ENCODE assay signal across 13 mouse cellular contexts in the genomic region with DNA sequence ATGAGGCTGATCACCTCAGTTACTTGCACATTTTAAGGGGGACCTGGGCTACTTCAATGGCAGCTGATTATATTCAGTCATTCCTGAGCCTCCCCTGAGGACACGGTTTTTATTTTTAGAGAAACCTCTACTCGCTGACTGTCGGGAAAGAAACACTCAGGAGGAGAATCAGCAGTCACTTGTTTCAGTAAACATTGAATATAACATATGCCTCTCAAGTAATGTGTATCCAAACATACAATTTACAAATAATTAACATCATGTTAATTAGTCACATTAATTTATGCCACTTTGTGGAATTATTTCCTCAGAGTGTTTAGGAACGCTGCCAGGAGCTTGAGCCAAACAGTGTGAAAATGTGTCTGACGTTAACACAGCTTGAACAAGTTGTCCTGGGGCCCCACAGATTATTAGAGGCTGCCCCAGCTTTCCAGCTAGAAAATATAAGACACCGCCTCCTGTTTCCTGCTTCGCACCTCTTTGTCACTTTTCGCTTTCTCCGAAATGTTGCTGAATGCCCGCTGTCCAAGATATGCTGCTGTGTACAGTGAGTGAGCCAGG.
A peak's percentile ranks its signal among the peaks of the same experiment; 100 is the strongest.
DNase-seq lines count a peak whose midpoint lies in the region; ATAC-seq and TF ChIP-seq lines count a peak whose summit lies in the region.
"Had no signal": no experiment of that assay in that cellular context is flagged by ENCODE, and none has a peak within 500 bp of the region (broad histone marks: within the 10 kb centered on the region; RNA-seq: fewer than 3 reads in every experiment).

No protein-coding gene starts in this region.

- H3K4me2 ChIP-seq in forebrain, embryonic 13.5 days = no peak overlapping the region
- H3K4me2 ChIP-seq in forebrain, embryonic 12.5 days = no peak overlapping the region
- no peak overlapping the region for H3K4me2 ChIP-seq in kidney, embryonic 15.5 days
- no peak overlapping the region for H3K4me2 ChIP-seq in kidney, embryonic 14.5 days (replicated peaks; ENCODE audit: low read depth, low read length)
- no peak overlapping the region for H3K4me2 ChIP-seq in midbrain, embryonic 16.5 days (ENCODE audit: low read length)
- no peak overlapping the region for H3K4me2 ChIP-seq in midbrain, embryonic 11.5 days
- H3K4me2 ChIP-seq in midbrain, postnatal 0 days (ENCODE audit: low read depth, low read length, poor library complexity, severe bottlenecking) = no peak overlapping the region
- H3K4me2 ChIP-seq: embryonic facial prominence, embryonic 15.5 days had no signal

- H3K27ac ChIP-seq in forebrain, embryonic 13.5 days = no peak overlapping the region
- H3K27ac ChIP-seq in forebrain, embryonic 12.5 days = no peak overlapping the region
- peak overlapping the region; percentile 62 for H3K27ac ChIP-seq in kidney, embryonic 15.5 days
- H3K27ac ChIP-seq in kidney, embryonic 14.5 days (ENCODE audit: low read depth, low read length) = no peak overlapping the region
- H3K27ac ChIP-seq in midbrain, embryonic 16.5 days (ENCODE audit: low read length) = peak overlapping the region; percentile 32; the same call in 1 of the 2 replicates
- H3K27ac ChIP-seq in midbrain, embryonic 11.5 days (ENCODE audit: low read depth, low read length) = no peak overlapping the region
- no peak overlapping the region for H3K27ac ChIP-seq in midbrain, postnatal 0 days (ENCODE audit: low read depth, low read length)
- H3K27ac ChIP-seq: embryonic facial prominence, embryonic 15.5 days had no signal

- H3K9ac ChIP-seq in forebrain, embryonic 13.5 days = no peak overlapping the region
- no peak overlapping the region for H3K9ac ChIP-seq in forebrain, embryonic 12.5 days
- no peak overlapping the region for H3K9ac ChIP-seq in kidney, embryonic 15.5 days
- H3K9ac ChIP-seq in kidney, embryonic 14.5 days (ENCODE audit: low read depth, low read length) = no peak overlapping the region
- H3K9ac ChIP-seq in midbrain, embryonic 16.5 days (ENCODE audit: low read depth, low read length) = no peak overlapping the region
- no peak overlapping the region for H3K9ac ChIP-seq in midbrain, embryonic 11.5 days (ENCODE audit: low read length)
- no peak overlapping the region for H3K9ac ChIP-seq in midbrain, postnatal 0 days (replicated peaks; ENCODE audit: low read length, poor library complexity, severe bottlenecking)
- H3K9ac ChIP-seq: embryonic facial prominence, embryonic 15.5 days had no signal

- TF ChIP-seq CTCF in midbrain, postnatal 0 days (IDR thresholded peaks at IDR 0.05) = no peak

- H3K36me3 ChIP-seq in forebrain, embryonic 13.5 days (ENCODE audit: poor library complexity, severe bottlenecking) = no peaks in the 10 kb centered on the region
- no peaks in the 10 kb centered on the region for H3K36me3 ChIP-seq in forebrain, embryonic 12.5 days (replicated peaks)
- H3K36me3 ChIP-seq in kidney, embryonic 15.5 days = no peaks in the 10 kb centered on the region
- no peaks in the 10 kb centered on the region for H3K36me3 ChIP-seq in kidney, embryonic 14.5 days (ENCODE audit: control insufficient read depth, insufficient read depth, low read length)
- no peaks in the 10 kb centered on the region for H3K36me3 ChIP-seq in midbrain, embryonic 16.5 days (ENCODE audit: control insufficient read depth, insufficient read depth, low read length)
- H3K36me3 ChIP-seq in midbrain, embryonic 11.5 days (ENCODE audit: control insufficient read depth, insufficient read depth, low read length) = no peaks in the 10 kb centered on the region
- H3K36me3 ChIP-seq in midbrain, postnatal 0 days (ENCODE audit: insufficient read depth, low read length) = no peaks in the 10 kb centered on the region
- H3K36me3 ChIP-seq: embryonic facial prominence, embryonic 15.5 days had no signal

- peaks cover 8% of the 10 kb centered on the region for H3K4me1 ChIP-seq in forebrain, embryonic 13.5 days
- no peaks in the 10 kb centered on the region for H3K4me1 ChIP-seq in forebrain, embryonic 12.5 days
- peaks cover 17% of the 10 kb centered on the region for H3K4me1 ChIP-seq in kidney, embryonic 15.5 days
- H3K4me1 ChIP-seq in kidney, embryonic 14.5 days (ENCODE audit: control insufficient read depth, insufficient read depth, low read length) = no peaks in the 10 kb centered on the region
- H3K4me1 ChIP-seq in midbrain, embryonic 16.5 days (ENCODE audit: control insufficient read depth, insufficient read depth, low read length) = peaks cover 10% of the 10 kb centered on the region
- H3K4me1 ChIP-seq in midbrain, embryonic 11.5 days (ENCODE audit: control insufficient read depth, insufficient read depth, low read length) = no peaks in the 10 kb centered on the region
- peaks cover 6% of the 10 kb centered on the region; the same call in 1 of the 2 replicates for H3K4me1 ChIP-seq in midbrain, postnatal 0 days (ENCODE audit: insufficient read depth, low read length)

- H3K27me3 ChIP-seq in forebrain, embryonic 13.5 days = 0 out of 2 replicates have a peak, but pooled peaks cover 7% of the 10 kb centered on the region
- H3K27me3 ChIP-seq in forebrain, embryonic 12.5 days = no peaks in the 10 kb centered on the region
- H3K27me3 ChIP-seq in kidney, embryonic 15.5 days = no peaks in the 10 kb centered on the region
- H3K27me3 ChIP-seq in kidney, embryonic 14.5 days (ENCODE audit: control insufficient read depth, insufficient read depth, low read length) = no peaks in the 10 kb centered on the region
- H3K27me3 ChIP-seq in midbrain, embryonic 16.5 days (ENCODE audit: control insufficient read depth, insufficient read depth, low read depth, low read length) = no peaks in the 10 kb centered on the region
- no peaks in the 10 kb centered on the region for H3K27me3 ChIP-seq in midbrain, embryonic 11.5 days (ENCODE audit: control insufficient read depth, insufficient read depth, low read length)
- no peaks in the 10 kb centered on the region for H3K27me3 ChIP-seq in midbrain, postnatal 0 days (ENCODE audit: insufficient read depth, low read length)
- H3K27me3 ChIP-seq: embryonic facial prominence, embryonic 15.5 days; megakaryocyte, embryonic 14.5 days had no signal

- DNase-seq in midbrain, embryonic 11.5 days (ENCODE audit: low spot score, missing footprints) = no peak
- DNase-seq in midbrain, postnatal 0 days (ENCODE audit: low spot score) = peak; percentile 67
- DNase-seq: adrenal gland, postnatal 10 days; heart, postnatal 14 days; lung, adult 2 months had no signal

- ATAC-seq in forebrain, embryonic 13.5 days = peak; percentile 89
- ATAC-seq in forebrain, embryonic 12.5 days (ENCODE audit: low FRiP score) = no peak; the same call in 1 of the 2 replicates
- ATAC-seq in kidney, embryonic 15.5 days (replicated peaks; ENCODE audit: low FRiP score) = no peak
- no peak for ATAC-seq in kidney, embryonic 14.5 days (ENCODE audit: low FRiP score, low TSS enrichment)
- no peak; the same call in 1 of the 2 replicates for ATAC-seq in midbrain, embryonic 16.5 days
- no peak for ATAC-seq in midbrain, embryonic 11.5 days (ENCODE audit: low FRiP score)
- no peak; the same call in 1 of the 2 replicates for ATAC-seq in midbrain, postnatal 0 days (ENCODE audit: low FRiP score)
- ATAC-seq in frontal cortex, adult (ENCODE audit: low TSS enrichment) = no peak

- H3K9me3 ChIP-seq in forebrain, embryonic 13.5 days (replicated peaks) = no peaks in the 10 kb centered on the region
- H3K9me3 ChIP-seq in forebrain, embryonic 12.5 days = no peaks in the 10 kb centered on the region
- H3K9me3 ChIP-seq in kidney, embryonic 15.5 days (replicated peaks) = no peaks in the 10 kb centered on the region
- H3K9me3 ChIP-seq in kidney, embryonic 14.5 days (ENCODE audit: control insufficient read depth, low read length) = no peaks in the 10 kb centered on the region
- H3K9me3 ChIP-seq in midbrain, embryonic 16.5 days (replicated peaks; ENCODE audit: control insufficient read depth, low read length, poor library complexity, severe bottlenecking) = no peaks in the 10 kb centered on the region
- H3K9me3 ChIP-seq in midbrain, embryonic 11.5 days (ENCODE audit: control insufficient read depth, low read length) = no peaks in the 10 kb centered on the region
- no peaks in the 10 kb centered on the region for H3K9me3 ChIP-seq in midbrain, postnatal 0 days (ENCODE audit: low read length)
- H3K9me3 ChIP-seq: embryonic facial prominence, embryonic 15.5 days had no signal

- WGBS in forebrain, embryonic 13.5 days = 53% methylated on average over 10 of the region's 10 CpGs
- WGBS in forebrain, embryonic 12.5 days = 65% methylated on average over 10 of the region's 10 CpGs
- WGBS in kidney, embryonic 15.5 days = 59% methylated on average over 10 of the region's 10 CpGs
- WGBS in kidney, embryonic 14.5 days = 60% methylated on average over 10 of the region's 10 CpGs
- WGBS in midbrain, embryonic 16.5 days = 56% methylated on average over 10 of the region's 10 CpGs
- WGBS in midbrain, embryonic 11.5 days = 81% methylated on average over 10 of the region's 10 CpGs
- WGBS in midbrain, postnatal 0 days = 51% methylated on average over 10 of the region's 10 CpGs

- no peak overlapping the region for H3K4me3 ChIP-seq in forebrain, embryonic 13.5 days
- no peak overlapping the region for H3K4me3 ChIP-seq in forebrain, embryonic 12.5 days (replicated peaks)
- no peak overlapping the region for H3K4me3 ChIP-seq in kidney, embryonic 15.5 days (replicated peaks)
- no peak overlapping the region for H3K4me3 ChIP-seq in kidney, embryonic 14.5 days (ENCODE audit: low read length)
- H3K4me3 ChIP-seq in midbrain, embryonic 16.5 days (ENCODE audit: low read depth, low read length) = no peak overlapping the region
- H3K4me3 ChIP-seq in midbrain, embryonic 11.5 days (ENCODE audit: low read depth, low read length) = no peak overlapping the region
- H3K4me3 ChIP-seq in midbrain, postnatal 0 days (ENCODE audit: low read depth, low read length) = no peak overlapping the region
- H3K4me3 ChIP-seq: embryonic facial prominence, embryonic 15.5 days; megakaryocyte, embryonic 14.5 days had no signal

Comparison
In these comparisons a context has a peak if more than half of its experiments do, and no peak if none do; other contexts are left out.
1. H3K27ac ChIP-seq: peak in kidney, embryonic 15.5 days (single experiment) and midbrain, embryonic 16.5 days (single experiment); none in forebrain, embryonic 13.5 days (single experiment), forebrain, embryonic 12.5 days (single experiment), kidney, embryonic 14.5 days (single experiment), midbrain, embryonic 11.5 days (single experiment) and midbrain, postnatal 0 days (single experiment).